8 mouse cellular contexts compared by ENCODE assay signal in the genomic region with DNA sequence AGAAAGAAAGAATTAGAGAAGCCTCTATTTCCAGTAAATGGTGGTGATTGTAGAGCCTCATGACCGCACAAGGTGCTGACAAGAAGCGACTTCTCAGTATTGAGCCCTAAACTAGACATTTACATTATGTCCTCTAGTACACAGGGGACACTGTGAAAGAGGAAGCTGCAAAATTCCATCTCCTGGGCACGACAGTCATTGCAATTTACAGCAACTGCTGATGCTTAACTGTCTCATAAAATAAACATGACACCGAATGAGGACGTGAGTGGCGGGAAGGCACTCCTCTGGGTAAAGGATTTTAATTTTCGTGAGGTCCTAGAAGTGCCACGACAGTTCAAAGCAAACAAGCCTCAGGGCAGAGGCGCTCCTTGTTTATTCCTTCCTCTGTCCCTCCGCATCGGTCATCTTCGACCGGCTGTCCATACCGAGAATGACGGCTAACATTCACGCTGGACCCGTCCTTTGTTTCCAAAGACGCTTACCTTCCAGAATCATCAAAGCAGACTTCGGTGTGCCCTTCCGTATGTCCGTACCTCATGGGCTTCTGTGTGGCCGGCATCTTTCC. TPM values are rescaled to one million over a fixed set of nuclear protein-coding genes. Genes with fewer than 3 reads are reported as not detected.
A peak's percentile ranks its signal among the peaks of the same experiment; 100 is the strongest.
DNase-seq lines count a peak whose midpoint lies in the region; ATAC-seq lines count a peak whose summit lies in the region.

No protein-coding gene starts in this region.

- H3K27ac ChIP-seq in hindbrain, embryonic 15.5 days (replicated peaks): peak overlapping the region; percentile 93

- no peaks in the 10 kb centered on the region for H3K9me3 ChIP-seq in hindbrain, embryonic 15.5 days
- H3K9me3 ChIP-seq in megakaryocyte, embryonic 14.5 days: no peaks in the 10 kb centered on the region

- H3K9ac ChIP-seq in hindbrain, embryonic 15.5 days: peak overlapping the region; percentile 63

- peak; percentile 28 for ATAC-seq in hindbrain, embryonic 15.5 days (ENCODE audit: low FRiP score, low read depth)

- H3K4me3 ChIP-seq in hindbrain, embryonic 15.5 days: peak overlapping the region; percentile 71
- H3K4me3 ChIP-seq in megakaryocyte, embryonic 14.5 days (replicated peaks): peak overlapping the region; percentile 100

- H3K4me2 ChIP-seq in hindbrain, embryonic 15.5 days: peak overlapping the region; percentile 76

- H3K27me3 ChIP-seq in hindbrain, embryonic 15.5 days: no peaks in the 10 kb centered on the region
- no peaks in the 10 kb centered on the region for H3K27me3 ChIP-seq in megakaryocyte, embryonic 14.5 days (replicated peaks)

- H3K36me3 ChIP-seq in hindbrain, embryonic 15.5 days: peaks cover 10% of the 10 kb centered on the region; the same call in 1 of the 2 replicates
- peaks cover 33% of the 10 kb centered on the region for H3K36me3 ChIP-seq in megakaryocyte, embryonic 14.5 days (replicated peaks; ENCODE audit: low read length)

- peak; percentile 17 for DNase-seq in adrenal gland, postnatal 14 days
- no peak for DNase-seq in adrenal gland, adult 2 months
- DNase-seq in 3T3-L1 (ENCODE audit: low read depth, low spot score): peak; percentile 28
- peak; percentile 46 for DNase-seq in embryo, embryonic 10.5 days (ENCODE audit: low spot score)
- no peak for DNase-seq in right cerebral cortex, postnatal 10 days (ENCODE audit: low spot score in 2 of 2)
- DNase-seq in frontal cortex, postnatal 36 days (ENCODE audit: low spot score in 2 of 2): no peak

- H3K4me1 ChIP-seq in hindbrain, embryonic 15.5 days (replicated peaks): peaks cover 25% of the 10 kb centered on the region
- H3K4me1 ChIP-seq in megakaryocyte, embryonic 14.5 days: peaks cover 30% of the 10 kb centered on the region

- 1% methylated on average over 22 of the region's 22 CpGs for WGBS in hindbrain, embryonic 15.5 days

RNA-seq across cellular contexts. Expression of gene Wdhd1, which starts 0.5 kb away (rescaled TPM):
- 7.1 and 9.8 TPM in 2 replicates for total RNA-seq in adrenal gland, postnatal 14 days (2021)
- 1 to 10 TPM; 2.0 to 3.0 TPM for total RNA-seq in adrenal gland, adult 2 months (2021)
- polyA plus RNA-seq in adrenal gland, adult 2 months (2012; rRNA removed): 0.13 and 0.28 TPM in 2 replicates
- 13.4 and 15.6 TPM in 2 replicates for polyA plus RNA-seq in hindbrain, embryonic 15.5 days (2015; fragmentation: Nextera tagmentation; extraction: Ambion mirVana)
- 1.00 and 2.5 TPM in 2 replicates for polyA plus RNA-seq in megakaryocyte, embryonic 14.5 days (2012; ENCODE audit: insufficient read depth, low replicate concordance)

RNA-seq across cellular contexts. Expression of gene Socs4, which starts 0.6 kb away (rescaled TPM):
- 22.7 and 24.2 TPM in 2 replicates for total RNA-seq in adrenal gland, postnatal 14 days (2021)
- 10 to 100 TPM; 18.5 to 20.4 TPM for total RNA-seq in adrenal gland, adult 2 months (2021)
- polyA plus RNA-seq in adrenal gland, adult 2 months (2012; rRNA removed): 1.4 and 1.6 TPM in 2 replicates
- 2.3 and 2.4 TPM in 2 replicates for polyA plus RNA-seq in hindbrain, embryonic 15.5 days (2015; fragmentation: Nextera tagmentation; extraction: Ambion mirVana)
- polyA plus RNA-seq in megakaryocyte, embryonic 14.5 days (2012; ENCODE audit: insufficient read depth, low replicate concordance): 0.18 TPM in 1 of 2 replicates, not detected in the other

RNA-seq across cellular contexts. Expression of gene Mapk1ip1l, which starts 21.9 kb away (rescaled TPM):
- total RNA-seq in adrenal gland, postnatal 14 days (2021): 74.8 and 78.9 TPM in 2 replicates
- total RNA-seq in adrenal gland, adult 2 months (2021): 10 to 100 TPM; 63.1 to 86.9 TPM
- polyA plus RNA-seq in adrenal gland, adult 2 months (2012; rRNA removed): 32.4 and 39.5 TPM in 2 replicates
- 43.2 and 47.6 TPM in 2 replicates for polyA plus RNA-seq in hindbrain, embryonic 15.5 days (2015; fragmentation: Nextera tagmentation; extraction: Ambion mirVana)
- 26.1 and 30.4 TPM in 2 replicates for polyA plus RNA-seq in megakaryocyte, embryonic 14.5 days (2012; ENCODE audit: insufficient read depth, low replicate concordance)

Comparison
In these comparisons a context has a peak if more than half of its experiments do, and no peak if none do; other contexts are left out.
1. DNase-seq: peak in adrenal gland, postnatal 14 days (single experiment), 3T3-L1 (single experiment) and embryo, embryonic 10.5 days (single experiment); none in adrenal gland, adult 2 months (single experiment), right cerebral cortex, postnatal 10 days (0 of 2) and frontal cortex, postnatal 36 days (0 of 2).